Mouse (Mus musculus): ENCODE measurements around the gene Gli3.

DNA sequence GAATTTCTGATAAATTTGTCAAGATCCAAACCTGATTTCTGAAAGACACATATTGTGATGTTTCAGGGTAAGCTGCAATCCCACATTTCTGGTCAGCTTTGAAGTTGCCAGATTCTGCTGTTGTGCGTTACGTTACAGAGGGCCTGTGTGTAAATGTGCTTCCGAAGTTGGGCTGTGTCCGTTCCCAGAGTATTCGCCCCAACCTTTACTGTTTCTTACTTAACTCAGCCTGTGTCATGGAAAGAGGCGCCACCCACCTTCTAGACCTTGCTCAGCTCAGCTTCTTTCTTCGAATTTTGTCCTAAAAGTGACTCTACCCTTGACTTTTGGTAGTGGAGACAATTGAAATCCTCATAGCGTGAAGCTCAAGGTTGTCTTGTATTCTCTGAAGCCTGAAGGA, 202.5 kb downstream of the Gli3 start:
- TF ChIP-seq POLR2A (IDR thresholded peaks at IDR 0.05; ENCODE audit: borderline replicate concordance, control insufficient read depth, low read depth, low read length) (no peak), CTCF (IDR thresholded peaks at IDR 0.05; ENCODE audit: control insufficient read depth, insufficient read depth, low read length) (no peak)
